Mouse (Mus musculus) hindbrain, embryonic 11.5 days (tissue): ENCODE results near the gene Snap25. TPM values are rescaled to one million over a fixed set of nuclear protein-coding genes. Genes with fewer than 3 reads are reported as not detected.

Experiments
- ATAC-seq: fragments of 200-750 bp; cut with Nextera tagmentation; 2 replicates; pipeline ENCODE4 v1.8.0; 2017; ENCODE audit warnings: mild to moderate bottlenecking, moderate TSS enrichment, moderate library complexity; ENCODE audit not compliant: low FRiP score
- DNase-seq: peaks from one replicate; pipeline ENCODE4 v3.0.0-alpha.2; 2015; ENCODE audit warnings: low spot score
- H3K27ac ChIP-seq: fragments of 300-500 bp; sonication (generic); 2 replicates; pipeline ENCODE4 v1.5.1; 2014; ENCODE audit warnings: mild to moderate bottlenecking, low read depth, low read length
- H3K27me3 ChIP-seq: fragments of 300-500 bp; sonication (generic); 2 replicates; pipeline ENCODE4 v1.6.1; 2014; ENCODE audit warnings: mild to moderate bottlenecking, low read length, moderate library complexity, mixed read lengths; ENCODE audit not compliant: control insufficient read depth, insufficient read depth
- H3K36me3 ChIP-seq: fragments of 300-500 bp; sonication (generic); 2 replicates; pipeline ENCODE4 v1.6.1; 2014; ENCODE audit warnings: mild to moderate bottlenecking, low read length, moderate library complexity, mixed read lengths; ENCODE audit not compliant: control insufficient read depth, insufficient read depth
- H3K4me1 ChIP-seq: fragments of 300-500 bp; sonication (generic); replicated peaks from 2 replicates; pipeline ENCODE4 v1.6.1; 2014; ENCODE audit warnings: low read length, mixed read lengths; ENCODE audit not compliant: control insufficient read depth, insufficient read depth
- H3K4me2 ChIP-seq: fragments of 300-500 bp; sonication (generic); replicated peaks from 2 replicates; pipeline ENCODE4 v1.6.1; 2014; ENCODE audit warnings: mild to moderate bottlenecking, low read depth, low read length
- H3K4me3 ChIP-seq: fragments of 300-500 bp; sonication (generic); 2 replicates; pipeline ENCODE4 v1.5.1; 2014; ENCODE audit warnings: low read depth, low read length
- H3K9ac ChIP-seq: fragments of 300-500 bp; sonication (generic); 2 replicates; pipeline ENCODE4 v1.6.1; 2014; ENCODE audit warnings: low read depth, low read length
- H3K9me3 ChIP-seq: fragments of 300-500 bp; sonication (generic); 2 replicates; pipeline ENCODE4 v1.6.1; 2016; ENCODE audit warnings: low read length; ENCODE audit not compliant: control insufficient read depth
- WGBS: fragments of 180-500 bp; shearing (Covaris S2); extraction: QIAGEN DNeasy Blood & Tissue Kit; methylation state at CpG from one replicate; pipeline ENCODE4 v1.1.7; 2014; 5-methylcytosine and 5-hydroxymethylcytosine counted together
- polyA plus RNA-seq: library from polyadenylated mRNA; unstranded; fragments of >200 nt; fragmentation: Nextera tagmentation; extraction: Ambion mirVana; gene quantifications from 2 replicates; pipeline ENCODE4 v1.2.1, GENCODE M21; 2014

Gene Snap25
- polyA plus RNA-seq, 1 experiment from 2014 or later = 66.8 TPM

DNA sequence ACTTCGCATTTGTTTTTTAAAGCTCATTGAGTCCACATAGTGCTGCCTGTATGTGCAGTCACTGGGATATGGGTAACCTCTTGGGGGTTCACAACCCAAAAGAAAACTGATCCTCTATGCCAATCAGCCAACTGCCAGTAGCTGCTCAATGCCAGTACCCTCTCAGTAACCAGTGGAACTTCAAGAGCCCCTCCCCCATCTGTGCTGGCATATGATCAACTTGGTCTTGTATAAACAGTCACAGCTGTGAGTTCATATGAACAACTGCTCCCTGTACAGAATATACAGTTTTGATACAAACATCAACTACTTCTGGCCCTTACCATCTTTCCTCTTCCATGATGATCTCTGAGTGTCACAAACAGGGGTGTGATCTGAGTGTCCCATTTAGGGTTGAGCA lies 98.1 kb downstream of the Snap25 start:
- DNase-seq (no peak), ATAC-seq (no peak)
- Histone ChIP-seq H3K27ac (no peak overlapping the region), H3K4me2 (no peak overlapping the region), H3K4me3 (no peak overlapping the region), H3K9ac (no peak overlapping the region), H3K36me3 (no peaks in the 10 kb centered on the region), H3K4me1 (no peaks in the 10 kb centered on the region), H3K9me3 (no peaks in the 10 kb centered on the region), H3K27me3 (no peaks in the 10 kb centered on the region)
- WGBS = 95% methylated on average over 1 of the region's 1 CpGs

DNA sequence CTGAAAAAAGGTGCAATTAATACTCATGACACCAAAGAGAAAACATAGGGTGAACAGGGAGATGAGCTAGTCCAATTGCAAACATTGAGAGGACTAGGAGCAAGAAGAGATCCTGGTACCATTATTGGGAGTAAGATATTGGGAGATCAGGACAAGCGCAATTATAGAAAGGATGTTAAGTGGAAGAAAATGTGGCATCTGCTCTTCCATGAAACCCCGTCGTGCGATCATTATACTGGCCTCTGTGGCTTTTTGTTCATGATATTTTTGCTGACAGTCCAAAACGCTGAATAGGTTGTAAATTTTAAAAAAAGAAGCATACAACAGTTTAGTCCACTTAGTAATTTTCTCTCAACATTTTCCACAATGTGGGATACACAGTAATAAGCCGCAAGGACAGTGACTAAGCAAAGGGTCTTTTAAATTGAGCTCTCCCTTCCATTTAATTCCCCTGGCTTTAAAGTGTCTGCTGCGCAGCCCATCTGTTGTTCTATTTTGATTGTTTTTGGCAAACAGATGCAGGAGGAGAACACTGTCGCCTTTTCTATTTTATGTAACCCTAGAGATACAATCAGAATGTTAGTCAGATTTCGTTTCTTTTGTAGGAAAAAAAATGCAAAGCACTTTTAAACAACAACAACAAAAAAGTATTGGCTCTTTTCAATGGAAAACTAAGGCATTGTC lies 103.6 kb downstream of the Snap25 start:
- no peak overlapping the region for H3K9ac ChIP-seq
- H3K4me3 ChIP-seq = no peak overlapping the region
- no peak for DNase-seq
- 82% methylated on average over 9 of the region's 9 CpGs for WGBS
- H3K27me3 ChIP-seq = no peaks in the 10 kb centered on the region
- no peak overlapping the region for H3K27ac ChIP-seq
- no peaks in the 10 kb centered on the region for H3K9me3 ChIP-seq
- no peak for ATAC-seq
- no peaks in the 10 kb centered on the region for H3K4me1 ChIP-seq
- no peak overlapping the region for H3K4me2 ChIP-seq
- no peaks in the 10 kb centered on the region for H3K36me3 ChIP-seq

DNA sequence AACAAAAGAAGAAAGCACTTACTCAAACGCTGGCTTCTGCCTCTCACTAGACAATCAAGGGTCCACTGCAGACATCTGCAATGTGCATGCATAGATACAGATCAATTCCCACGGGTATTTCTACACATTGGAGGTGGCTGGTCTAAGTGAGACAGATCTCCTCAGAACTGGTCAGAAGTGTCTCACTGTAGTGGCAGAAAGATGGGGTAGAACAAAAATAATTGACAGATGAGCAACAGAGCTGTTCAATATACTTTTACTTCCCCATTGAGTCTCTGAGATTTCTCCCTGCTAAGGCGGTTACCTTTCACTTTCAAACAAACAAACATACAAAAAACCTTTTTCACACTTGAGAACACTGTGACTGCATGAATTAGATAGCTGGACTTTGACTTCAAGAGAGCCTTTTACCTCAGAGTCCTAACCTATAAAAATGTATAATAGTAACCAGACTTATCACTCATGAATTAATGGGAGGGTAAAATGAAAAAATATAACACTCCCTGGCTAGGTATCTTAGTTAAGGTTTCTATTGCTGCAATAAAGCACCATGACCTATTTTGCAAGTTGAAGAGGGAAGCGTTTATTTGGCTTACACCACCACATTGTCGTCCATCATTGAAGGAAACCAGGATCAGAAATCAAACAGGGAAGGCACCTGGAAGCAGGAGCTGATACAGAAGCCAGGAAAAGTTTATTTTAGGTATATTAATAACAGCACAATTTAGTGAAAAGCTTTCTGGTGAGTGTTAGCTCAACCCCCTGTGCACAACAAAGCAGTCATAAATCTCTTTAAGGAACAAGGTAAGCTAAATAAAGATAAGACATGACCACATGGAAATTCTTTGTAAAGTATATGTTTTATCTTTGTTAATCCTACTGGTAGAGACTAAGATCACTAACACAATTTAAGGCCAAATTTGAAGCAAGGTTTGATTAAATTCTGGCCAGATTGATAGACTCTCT lies 110.8 kb downstream of the Snap25 start:
- H3K36me3 ChIP-seq = no peaks in the 10 kb centered on the region
- H3K4me1 ChIP-seq = no peaks in the 10 kb centered on the region
- H3K9me3 ChIP-seq = no peaks in the 10 kb centered on the region
- H3K27me3 ChIP-seq = no peaks in the 10 kb centered on the region
- DNase-seq (no peak), ATAC-seq (no peak)
- no peak overlapping the region for H3K27ac ChIP-seq
- H3K9ac ChIP-seq = no peak overlapping the region
- no peak overlapping the region for H3K4me3 ChIP-seq
- no peak overlapping the region for H3K4me2 ChIP-seq
- 66% methylated on average over 5 of the region's 5 CpGs for WGBS

DNA sequence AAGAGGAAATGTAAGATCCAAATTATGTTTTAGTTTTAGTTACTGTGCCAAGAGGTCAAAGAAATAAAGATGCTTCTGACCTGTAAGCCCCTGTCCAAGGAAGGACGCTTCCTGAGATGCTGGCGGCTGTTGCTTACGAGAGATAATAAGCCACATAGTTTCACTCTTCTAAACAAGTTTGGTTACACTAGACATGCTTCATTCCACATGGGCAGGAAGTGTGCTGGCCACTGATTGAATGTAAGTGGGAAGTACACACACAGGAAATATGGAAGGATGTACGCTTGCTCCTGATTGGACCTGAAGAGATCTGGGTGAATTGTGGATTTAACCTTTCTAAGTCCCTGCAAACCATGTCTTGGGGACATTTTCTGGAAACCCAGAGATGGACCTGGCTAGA lies 114.4 kb downstream of the Snap25 start:
- Histone ChIP-seq H3K4me2 (no peak overlapping the region), H3K4me1 (no peaks in the 10 kb centered on the region), H3K9me3 (no peaks in the 10 kb centered on the region), H3K27me3 (no peaks in the 10 kb centered on the region), H3K4me3 (no peak overlapping the region), H3K27ac (no peak overlapping the region), H3K36me3 (no peaks in the 10 kb centered on the region), H3K9ac (no peak overlapping the region)
- DNase-seq (no peak), ATAC-seq (no peak)
- 84% methylated on average over 4 of the region's 4 CpGs for WGBS

Other genes starting within 250 kb of the Snap25 start
- 0.61 and 0.74 TPM in 2 replicates for gene Ankef1, start 211.5 kb upstream of the Snap25 start, polyA plus RNA-seq
- gene AL731706.2, start 172.2 kb downstream of the Snap25 start, polyA plus RNA-seq = 25.8 and 27.1 TPM in 2 replicates
- gene Slx4ip, start 177.8 kb downstream of the Snap25 start, polyA plus RNA-seq = 8.8 and 11.9 TPM in 2 replicates
- 25.4 and 28.8 TPM in 2 replicates for gene AL731706.1, start 177.9 kb downstream of the Snap25 start, polyA plus RNA-seq
- gene Mkks, start 177.9 kb downstream of the Snap25 start, polyA plus RNA-seq = 18.3 and 18.8 TPM in 2 replicates